Mouse (Mus musculus) right cerebral cortex, postnatal 25 days (tissue): ENCODE measurements around the gene Rnase11.

Experiments used
- DNase-seq: peaks from one replicate; pipeline ENCODE4 v3.0.0; 2022

Gene Rnase11

GRCm38 (mm10) chr14:51050063-51050462 lies at the start of gene Rnase11:
Rnase11 (minus strand) TSS chr14:51050163.
- DNase-seq, result no peak

GRCm38 (mm10) chr14:51098921-51099320 lies 49.0 kb upstream of the Rnase11 start:
- DNase-seq, result no peak

- DNase-seq, result peak; percentile 49
Measured at GRCm38 (mm10) chr14:51098300-51098699, 48.3 kb upstream of the Rnase11 start.

- DNase-seq, result no peak
Measured at GRCm38 (mm10) chr14:51095736-51096524, 46.0 kb upstream of the Rnase11 start.

GRCm38 (mm10) chr14:51094921-51095320 lies 45.0 kb upstream of the Rnase11 start:
- DNase-seq, result no peak

- no peak for DNase-seq
Measured at GRCm38 (mm10) chr14:51094096-51094875, 44.3 kb upstream of the Rnase11 start.

GRCm38 (mm10) chr14:51093496-51093895 lies 43.5 kb upstream of the Rnase11 start:
- no peak for DNase-seq

GRCm38 (mm10) chr14:51092073-51092620 lies 42.2 kb upstream of the Rnase11 start:
- no peak for DNase-seq

- DNase-seq, result peak; percentile 29
Measured at GRCm38 (mm10) chr14:51090921-51091900, 41.2 kb upstream of the Rnase11 start, which contains the start of the genes Rnase4 and Ang. Rnase4 (plus strand) TSS chr14:51091077. Ang (plus strand) TSS chr14:51091150.

GRCm38 (mm10) chr14:51090077-51090781 lies 40.3 kb upstream of the Rnase11 start:
- peak; percentile 74 for DNase-seq

GRCm38 (mm10) chr14:51089674-51090076 lies 39.7 kb upstream of the Rnase11 start:
- no peak for DNase-seq

GRCm38 (mm10) chr14:51088970-51089673 lies 39.2 kb upstream of the Rnase11 start:
- peak; percentile 96 for DNase-seq

- peak; percentile 82 for DNase-seq
Measured at GRCm38 (mm10) chr14:51088166-51088969, 38.4 kb upstream of the Rnase11 start.

GRCm38 (mm10) chr14:51087762-51088161 lies 37.8 kb upstream of the Rnase11 start:
- no peak for DNase-seq

GRCm38 (mm10) chr14:51085911-51086310 lies 35.9 kb upstream of the Rnase11 start:
- no peak for DNase-seq

- no peak for DNase-seq
Measured at GRCm38 (mm10) chr14:51085086-51085485, 35.1 kb upstream of the Rnase11 start.

- no peak for DNase-seq
Measured at GRCm38 (mm10) chr14:51083805-51084204, 33.8 kb upstream of the Rnase11 start.

- no peak for DNase-seq
Measured at GRCm38 (mm10) chr14:51082599-51083581, 32.9 kb upstream of the Rnase11 start.

GRCm38 (mm10) chr14:51081035-51081434 lies 31.1 kb upstream of the Rnase11 start:
- DNase-seq, result no peak
